Mouse (Mus musculus) urinary bladder, postnatal 36 days (tissue): ENCODE data around the gene Sh3gl2.

Experiments
- DNase-seq, 2 experiments: peaks; one replicate each; pipeline ENCODE4 v3.0.0; 2022; ENCODE audit warnings: low spot score in 2 of 2, mixed read lengths in 1 of 2

Gene Sh3gl2

DNA sequence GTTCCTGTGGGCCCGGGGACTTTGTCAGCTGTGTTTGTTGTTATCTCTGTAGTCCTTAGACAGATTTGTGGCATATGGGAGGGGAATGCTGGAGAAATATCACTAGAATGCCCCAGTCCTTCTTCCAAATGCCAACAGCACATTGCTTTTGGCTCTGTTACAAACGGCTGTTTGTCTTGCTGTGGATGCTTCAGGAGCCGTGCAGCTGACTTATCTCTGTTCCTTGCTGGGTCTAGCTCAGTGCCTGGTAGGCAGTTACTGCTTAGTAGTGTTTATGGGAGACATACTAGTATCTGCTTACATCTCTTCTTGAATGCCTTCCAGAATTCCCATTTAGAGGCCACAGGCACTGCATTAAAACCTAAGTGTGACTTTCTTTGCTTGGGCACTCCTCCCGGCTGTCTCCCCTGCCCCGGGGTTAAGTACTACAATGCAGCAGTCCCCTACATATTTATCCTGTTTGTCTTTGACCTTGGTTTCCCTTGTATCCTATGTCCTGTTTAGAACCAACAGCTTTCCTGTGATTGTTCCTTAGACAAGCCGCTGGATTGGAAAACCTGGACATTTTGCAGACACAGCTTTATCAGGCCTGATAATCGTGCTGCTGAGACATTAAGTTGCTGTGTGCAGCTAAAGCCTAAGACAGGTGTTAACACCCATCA, 101.1 kb downstream of the Sh3gl2 start:
- no peak for DNase-seq

DNA sequence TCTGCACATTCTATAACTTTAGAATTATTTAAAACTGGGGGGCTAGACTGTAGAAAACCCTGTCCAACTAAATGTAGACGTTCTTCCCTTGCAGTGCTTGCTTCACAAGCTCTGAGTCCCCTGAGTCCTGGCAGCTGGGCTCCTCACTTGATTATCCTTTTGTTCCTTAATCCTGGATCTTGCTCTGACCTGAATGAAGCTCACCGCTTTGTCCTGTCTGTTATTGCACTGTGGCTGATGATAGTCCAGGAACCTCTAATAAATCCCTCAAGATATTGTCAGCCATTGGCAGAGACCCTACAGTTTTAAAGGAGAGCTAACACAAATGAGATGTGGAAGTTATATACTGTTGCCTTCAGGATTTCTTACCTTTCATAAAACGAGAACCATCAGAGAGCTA, 114.2 kb downstream of the Sh3gl2 start:
- DNase-seq, result no peak

DNA sequence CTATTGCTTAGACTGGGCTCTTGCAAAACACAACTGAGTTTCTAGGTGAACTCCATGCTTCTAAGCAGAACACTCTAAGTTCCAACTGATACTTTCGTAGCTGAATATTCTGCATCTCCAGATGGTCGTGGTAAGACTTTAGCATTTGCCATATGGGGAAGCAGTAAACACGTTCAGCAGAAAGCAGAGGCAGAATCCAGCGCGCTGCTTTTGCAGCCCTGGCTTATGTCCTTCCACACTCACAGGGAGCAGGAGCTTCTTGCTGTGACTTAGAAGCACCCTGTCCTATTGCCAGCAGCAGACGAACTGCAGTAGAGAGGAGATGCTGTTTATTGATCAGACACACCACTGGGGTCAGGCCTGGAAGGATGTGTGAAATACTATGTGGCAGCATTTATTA, 120.5 kb downstream of the Sh3gl2 start:
- DNase-seq, result no peak

DNA sequence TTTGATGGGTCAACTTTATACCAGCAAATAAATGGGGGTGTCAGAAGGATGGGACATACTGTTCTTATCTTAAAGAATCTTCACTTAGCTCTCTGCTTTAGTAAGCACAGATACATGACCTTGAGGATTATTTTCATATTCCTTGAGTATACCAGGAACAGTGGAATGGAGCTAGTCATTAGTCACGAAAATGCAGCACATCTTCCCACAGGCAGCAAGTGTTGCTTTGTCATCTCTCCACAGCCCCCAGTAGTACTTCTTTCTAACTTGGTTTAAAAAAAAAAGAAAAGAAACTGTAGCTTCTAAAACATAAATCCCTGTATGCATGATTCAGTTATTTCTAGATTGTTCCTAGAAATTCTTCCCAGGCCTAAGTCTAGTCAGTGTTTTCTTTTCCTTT, 121.1 kb downstream of the Sh3gl2 start:
- DNase-seq, result no peak

DNA sequence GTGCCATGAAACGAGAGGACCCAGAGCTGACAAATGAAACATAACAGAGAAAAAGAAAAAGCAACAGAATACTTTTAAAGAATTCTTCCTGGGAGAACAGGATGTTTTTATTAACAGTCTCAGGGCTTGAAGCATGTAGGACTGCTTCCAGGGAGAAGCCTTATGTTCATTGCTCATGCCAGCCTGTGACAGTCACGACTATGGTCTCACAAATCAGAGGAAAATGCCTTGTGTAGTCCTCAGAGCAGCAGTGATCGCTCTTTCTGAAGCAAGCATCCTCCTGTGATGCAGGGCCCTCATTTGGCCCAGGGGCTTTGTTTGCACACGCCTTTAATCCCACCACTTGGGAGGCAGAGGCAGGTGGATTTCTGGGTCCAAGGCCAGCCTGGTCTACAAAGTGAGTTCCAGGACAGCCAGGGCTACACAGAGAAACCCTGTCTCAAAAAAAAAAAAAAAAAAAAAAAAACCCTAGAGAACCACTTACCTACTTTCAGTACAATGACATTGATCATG, 129.8 kb downstream of the Sh3gl2 start:
- no peak for DNase-seq

DNA sequence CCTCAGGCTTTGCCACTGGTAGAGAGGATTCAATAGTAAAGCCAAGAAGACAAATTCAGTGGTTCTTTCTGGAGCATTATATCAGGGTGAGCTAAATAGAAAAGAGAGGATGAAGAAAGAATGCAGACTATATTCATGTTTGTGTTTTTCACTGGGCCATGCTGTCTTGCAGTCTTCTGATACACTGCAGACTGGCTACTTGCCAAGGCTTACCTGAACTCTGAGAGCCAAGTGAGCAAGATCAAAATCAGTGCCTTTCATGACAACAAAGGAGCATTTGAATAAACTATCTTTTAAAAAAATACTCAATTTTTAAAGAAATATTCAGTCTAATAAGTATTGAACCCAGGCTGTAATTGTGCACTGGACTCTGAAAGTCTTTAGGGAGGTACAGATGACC, 131.4 kb downstream of the Sh3gl2 start:
- no peak for DNase-seq

DNA sequence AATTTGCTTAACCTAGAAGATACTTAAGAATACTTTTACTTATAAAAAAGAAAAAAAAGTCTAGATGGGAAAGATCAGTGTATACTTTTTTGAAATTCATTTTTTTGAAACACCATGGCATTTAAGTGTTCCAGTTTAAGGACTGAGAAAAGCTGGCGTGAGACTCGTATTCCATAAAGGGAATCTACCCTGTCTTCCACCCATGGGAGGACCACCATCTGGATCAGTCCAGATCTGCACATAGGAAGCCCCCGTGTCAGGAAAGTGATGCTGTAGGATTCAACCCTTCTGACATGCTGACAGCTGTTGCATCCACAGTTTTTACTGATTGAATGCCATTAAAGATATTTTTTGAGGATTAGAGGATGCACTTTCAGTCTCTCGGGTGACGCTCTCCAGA, 134.2 kb downstream of the Sh3gl2 start:
- no peak for DNase-seq

DNA sequence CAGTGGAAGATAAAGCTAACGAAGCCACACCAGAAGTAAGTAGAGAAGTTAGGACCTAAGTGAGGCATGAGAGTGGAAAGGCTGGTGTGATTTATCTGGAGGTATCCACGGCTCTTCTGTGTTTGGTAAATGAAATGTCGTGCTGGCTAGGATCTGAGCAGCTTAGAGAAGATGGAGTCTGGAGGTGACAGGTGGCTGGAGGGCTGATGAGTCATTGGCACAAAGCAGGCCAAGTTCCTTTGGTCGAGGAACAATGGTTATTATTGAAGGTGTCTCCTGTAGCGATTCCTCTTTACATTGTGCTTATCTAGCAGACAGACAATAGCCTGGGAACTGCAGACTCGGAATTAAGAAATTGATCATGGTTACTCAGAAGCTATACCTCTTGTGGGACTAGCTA, 135.8 kb downstream of the Sh3gl2 start:
- no peak for DNase-seq

DNA sequence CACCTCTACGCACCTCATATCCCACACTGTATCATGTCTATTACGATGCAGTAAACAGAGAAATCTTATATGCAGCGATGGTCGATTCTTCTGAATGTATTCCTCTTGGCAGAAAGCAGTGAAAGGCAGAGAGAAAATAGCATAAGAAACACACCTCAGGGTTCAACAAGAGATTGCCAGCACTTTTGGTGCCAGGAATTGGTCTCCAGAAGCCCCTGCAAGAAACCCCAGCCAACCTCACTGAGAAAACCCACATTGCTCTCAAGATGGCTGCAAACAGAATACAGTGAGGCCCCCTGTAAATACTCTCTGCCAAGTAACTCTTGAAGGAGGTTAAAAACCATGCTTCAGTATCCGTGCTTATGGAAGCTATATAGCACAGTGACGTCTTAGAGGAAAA, 141.0 kb downstream of the Sh3gl2 start:
- no peak for DNase-seq

DNA sequence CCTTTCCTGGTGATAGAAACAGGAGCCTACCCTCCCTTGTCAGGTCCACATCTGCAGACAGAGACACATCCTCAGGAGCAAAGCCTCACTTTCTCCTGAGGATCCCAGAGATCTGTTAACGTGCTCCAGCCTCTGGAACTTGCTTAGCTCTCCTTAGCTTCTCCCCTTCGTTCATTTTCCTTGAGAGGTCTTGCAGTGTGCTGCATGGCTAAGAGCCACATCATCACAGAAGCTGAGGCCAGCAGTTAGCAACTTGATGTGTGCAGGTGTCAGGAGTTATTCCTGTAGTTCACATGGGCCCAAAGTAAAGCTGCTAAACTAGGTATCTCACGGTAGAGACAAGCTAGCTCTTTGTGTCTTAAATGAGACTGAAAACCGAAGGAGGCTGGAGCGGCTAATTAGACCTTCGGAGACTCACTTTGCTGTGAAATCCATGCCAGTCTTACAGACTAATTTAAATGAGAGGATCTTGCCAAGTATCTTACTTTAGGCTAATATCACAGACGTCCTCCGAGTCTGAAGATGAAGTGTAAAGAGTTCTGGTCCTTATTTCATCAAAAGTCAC, 143.2 kb downstream of the Sh3gl2 start:
- no peak for DNase-seq

DNA sequence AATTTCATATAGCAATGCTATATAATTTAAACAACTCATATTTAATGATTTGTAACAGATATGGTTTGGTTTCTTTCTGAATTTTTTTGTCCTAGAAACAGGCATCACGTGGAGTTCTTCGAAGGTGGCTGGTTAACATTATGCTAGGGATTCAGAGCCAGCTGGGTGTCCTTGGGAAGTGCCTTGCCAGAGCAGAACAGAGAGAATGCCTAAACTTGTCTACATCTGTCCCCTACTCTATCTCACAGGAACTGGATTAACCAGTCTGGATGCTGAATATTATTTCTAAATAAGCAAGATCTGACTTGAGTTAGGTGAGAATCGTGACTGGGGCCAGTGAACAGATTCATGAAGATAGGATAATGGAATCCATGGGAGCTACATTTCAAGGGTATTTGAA, 157.7 kb downstream of the Sh3gl2 start:
- DNase-seq, result no peak

DNA sequence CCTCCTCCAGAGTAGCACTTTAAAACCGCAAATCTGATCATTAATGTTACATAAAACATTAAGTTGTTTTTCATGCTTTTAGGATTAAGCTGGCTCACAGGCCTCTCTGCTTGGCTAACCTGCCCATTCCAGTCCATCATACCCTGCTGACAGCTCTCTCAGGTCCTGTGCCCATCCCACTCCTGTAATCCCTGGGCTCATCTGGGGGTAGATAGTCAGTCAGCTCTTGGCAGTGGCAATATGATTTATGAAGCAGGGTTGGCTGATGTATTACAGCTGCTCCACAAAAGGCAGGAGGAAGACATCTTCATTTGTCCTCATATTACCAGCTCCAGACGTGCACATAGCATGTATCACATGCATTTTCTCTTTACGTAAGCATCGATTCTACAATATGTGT, 158.3 kb downstream of the Sh3gl2 start:
- no peak for DNase-seq

DNA sequence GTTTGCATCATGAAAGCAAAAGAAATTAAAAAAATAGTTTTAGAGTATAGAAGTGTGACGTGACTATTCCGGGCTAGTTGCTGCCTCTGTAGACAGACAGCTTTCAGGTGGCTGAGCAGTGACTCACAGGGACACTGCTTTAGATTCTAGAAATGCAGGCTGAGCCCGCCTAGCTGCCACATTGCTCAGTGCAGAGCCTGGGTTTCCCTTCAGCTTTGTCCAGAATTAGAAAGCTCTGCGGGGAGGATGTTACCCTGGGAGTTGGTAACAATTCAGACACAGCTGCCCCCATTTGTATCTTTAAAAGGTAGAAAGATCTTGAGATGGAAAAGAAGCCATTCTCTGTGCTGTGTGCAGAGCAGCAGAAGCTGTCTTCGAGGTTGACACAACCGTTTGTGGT, 166.1 kb downstream of the Sh3gl2 start:
- no peak for DNase-seq

DNA sequence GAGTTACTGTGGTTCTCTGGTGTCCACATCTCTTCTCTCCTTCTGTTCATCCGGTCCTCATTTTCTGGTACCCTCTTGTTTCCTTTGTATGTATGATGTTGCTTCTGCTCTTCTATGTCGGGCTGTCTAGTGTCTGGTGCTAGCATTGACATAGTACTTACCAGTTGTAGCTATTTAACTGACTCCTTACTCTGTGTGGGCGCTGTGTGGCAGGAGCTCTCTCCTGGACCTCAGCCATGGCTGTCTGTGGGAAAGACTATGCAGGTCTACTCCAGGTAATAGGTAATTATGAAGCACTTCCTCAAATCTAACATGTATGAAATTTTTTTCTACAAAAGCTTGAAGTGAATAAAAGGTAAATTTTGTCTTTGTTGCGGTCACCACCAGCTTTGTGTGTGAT, 169.9 kb downstream of the Sh3gl2 start:
- no peak for DNase-seq

DNA sequence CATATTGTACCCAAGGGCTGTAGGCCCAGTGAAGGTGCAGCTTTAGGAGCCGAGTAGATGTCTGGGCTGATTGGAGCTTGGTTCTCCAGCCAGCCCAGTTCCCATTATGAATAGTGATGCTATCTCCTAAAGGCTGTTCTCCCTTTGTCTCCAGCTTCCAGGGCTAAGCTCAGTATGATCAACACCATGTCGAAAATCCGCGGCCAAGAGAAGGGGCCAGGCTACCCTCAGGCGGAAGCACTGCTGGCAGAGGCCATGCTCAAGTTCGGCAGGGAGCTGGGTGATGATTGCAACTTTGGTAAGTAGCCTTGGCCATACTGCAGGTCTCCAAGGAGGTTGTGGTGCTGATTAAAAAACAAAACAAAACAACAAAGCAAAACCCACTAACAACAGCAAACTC, 171.3 kb downstream of the Sh3gl2 start:
- no peak for DNase-seq

DNA sequence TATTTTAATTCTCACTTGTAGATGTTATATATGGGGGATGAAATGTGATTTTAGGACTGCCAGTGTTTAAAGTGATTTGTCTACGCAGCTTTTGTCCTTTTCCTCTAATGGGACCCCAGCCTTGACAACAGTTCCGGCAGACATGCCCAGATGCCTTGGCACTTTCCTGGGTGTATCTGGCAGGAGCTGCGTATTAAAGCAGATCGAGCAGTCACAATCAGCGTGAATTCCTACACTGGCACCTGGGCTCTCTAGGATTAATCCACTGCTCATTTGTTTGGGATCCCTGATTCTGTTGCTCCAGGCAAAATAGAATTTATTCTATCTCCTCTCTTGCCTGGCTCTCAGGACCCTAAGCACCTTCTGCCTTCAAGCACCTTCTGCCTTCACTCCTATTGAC, 171.7 kb downstream of the Sh3gl2 start:
- no peak for DNase-seq

DNA sequence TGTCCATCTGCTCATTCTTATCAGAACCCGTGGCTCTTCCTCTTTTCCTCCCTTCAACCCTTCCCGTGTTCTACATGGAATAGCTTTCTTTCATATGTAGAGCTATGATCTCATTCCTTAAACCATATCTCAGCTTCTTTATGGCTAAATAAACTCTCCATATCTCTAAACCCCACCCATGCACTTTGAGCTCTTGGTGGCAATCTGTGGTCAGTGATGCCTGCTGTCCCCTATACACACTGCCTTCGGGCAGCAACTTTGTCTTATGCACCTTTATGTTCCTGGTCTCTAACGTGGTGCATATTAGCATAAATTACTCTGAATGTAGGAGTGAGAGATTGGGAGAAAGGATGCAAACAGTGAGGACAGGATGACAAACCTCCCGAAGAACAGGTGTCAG, 180.3 kb downstream of the Sh3gl2 start:
- no peak for DNase-seq

DNA sequence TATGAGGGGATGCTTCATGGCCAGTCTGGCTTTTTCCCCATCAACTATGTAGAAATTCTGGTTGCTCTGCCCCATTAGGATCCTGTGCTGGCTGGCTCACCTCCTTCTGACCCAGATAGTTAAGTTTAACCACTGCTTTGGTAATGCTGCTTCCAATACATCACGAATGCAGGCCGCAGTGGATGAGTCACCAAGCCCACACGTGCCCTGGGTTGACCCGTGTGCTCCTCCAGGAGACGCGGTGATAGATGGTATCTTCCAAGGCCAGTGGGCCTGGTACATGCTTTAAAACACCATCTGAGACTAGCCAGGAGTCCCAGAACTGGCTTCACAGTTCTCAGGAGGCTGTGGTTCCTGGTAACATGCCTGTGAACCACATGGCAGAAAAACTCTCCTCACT, 182.8 kb downstream of the Sh3gl2 start:
- peak in 1 of 2 experiments; percentile 43 for DNase-seq

DNA sequence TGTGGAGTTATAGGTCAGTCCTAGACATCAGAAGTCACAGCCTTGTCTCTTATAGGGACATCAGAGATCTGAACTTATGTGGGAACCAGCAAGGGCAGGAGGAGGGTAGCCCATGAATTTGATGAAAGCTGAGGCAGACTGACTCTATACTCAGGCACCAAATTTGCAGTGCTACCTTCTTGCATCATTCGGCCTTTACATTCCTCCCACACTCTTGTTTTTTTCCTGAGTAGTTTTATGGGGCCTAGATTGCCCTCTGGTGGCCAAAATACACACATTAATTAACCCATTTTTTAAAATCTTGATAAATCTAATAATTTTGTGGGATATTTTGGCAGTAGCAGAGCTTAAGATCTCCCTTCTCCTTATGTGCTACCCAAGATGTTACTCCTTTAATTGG, 186.9 kb downstream of the Sh3gl2 start:
- DNase-seq, result no peak

DNA sequence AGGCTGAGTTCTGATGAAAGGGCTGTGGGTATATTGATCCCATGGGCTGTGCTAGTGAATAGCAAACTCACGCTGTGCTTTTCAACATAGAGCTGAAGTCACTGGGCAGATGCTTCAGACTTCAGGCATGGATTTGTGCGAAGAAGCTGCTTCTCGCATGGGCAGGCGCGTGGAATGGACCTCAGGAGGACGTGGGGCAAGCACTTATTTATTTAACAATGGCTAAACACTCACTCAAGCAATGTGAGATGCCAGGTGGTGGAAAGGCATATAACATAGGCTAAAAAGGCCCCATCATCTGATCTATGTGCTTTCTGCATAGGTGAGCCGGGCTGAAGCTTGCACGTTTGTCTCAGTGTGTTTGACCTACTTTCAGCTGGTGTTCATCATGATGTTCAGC, 193.8 kb downstream of the Sh3gl2 start:
- DNase-seq, result no peak

DNA sequence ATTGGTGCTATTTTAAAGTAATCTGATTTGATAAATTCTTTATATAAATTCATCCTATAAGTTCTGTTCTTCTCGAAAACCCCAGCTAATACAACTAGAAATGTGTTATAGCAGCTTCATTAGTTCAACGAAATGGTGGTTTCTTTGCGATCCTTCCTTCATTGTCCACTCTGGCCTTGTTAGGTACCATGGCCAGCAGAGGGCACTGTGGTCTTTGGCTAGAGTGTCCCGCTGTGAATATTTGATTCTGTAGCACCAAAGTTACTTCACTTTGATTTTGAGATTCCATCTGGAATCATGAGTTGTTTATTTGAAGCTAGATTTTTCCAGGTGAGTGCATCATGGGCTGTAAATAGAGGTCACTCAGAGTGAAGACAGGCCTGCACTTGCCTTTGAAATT, 197.9 kb downstream of the Sh3gl2 start:
- peak; percentile 70 to 73 for DNase-seq

DNA sequence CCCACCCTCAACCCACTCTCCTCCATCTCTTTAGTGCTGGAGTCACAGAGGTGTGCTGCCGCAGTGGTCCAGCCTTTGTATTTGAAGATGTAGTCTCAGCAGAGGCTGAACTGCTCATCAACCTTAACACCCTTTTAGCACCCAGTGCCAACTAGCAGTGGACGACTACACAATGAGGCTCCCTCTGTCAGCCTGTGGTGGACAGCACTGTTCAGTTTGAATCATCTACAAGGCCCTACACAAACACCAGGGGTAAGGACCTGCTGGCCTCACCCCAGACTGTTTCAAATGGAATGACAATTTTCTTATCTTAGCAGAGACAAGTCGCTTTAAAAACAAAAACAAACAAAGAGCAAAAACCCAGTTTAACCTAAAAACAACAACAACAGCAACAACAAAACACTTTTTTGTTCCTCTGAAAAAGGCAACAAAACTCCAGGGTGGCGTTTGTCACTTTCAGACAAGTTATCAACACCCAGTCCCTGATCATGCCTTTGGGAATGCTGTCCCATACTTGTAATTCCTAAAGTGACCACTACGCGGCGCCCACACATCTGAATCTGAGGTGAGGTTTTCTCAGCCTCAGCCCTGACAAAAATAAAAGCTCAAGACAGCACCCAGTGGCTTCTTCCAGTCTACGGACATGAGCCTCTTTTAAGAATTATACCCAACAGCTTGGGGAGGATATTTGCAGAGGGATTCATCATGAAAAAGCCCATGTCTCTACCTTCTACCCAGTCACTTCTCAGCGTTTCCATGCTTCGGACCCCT, 199.7 kb downstream of the Sh3gl2 start:
- peak; percentile 41 to 57 for DNase-seq

DNA sequence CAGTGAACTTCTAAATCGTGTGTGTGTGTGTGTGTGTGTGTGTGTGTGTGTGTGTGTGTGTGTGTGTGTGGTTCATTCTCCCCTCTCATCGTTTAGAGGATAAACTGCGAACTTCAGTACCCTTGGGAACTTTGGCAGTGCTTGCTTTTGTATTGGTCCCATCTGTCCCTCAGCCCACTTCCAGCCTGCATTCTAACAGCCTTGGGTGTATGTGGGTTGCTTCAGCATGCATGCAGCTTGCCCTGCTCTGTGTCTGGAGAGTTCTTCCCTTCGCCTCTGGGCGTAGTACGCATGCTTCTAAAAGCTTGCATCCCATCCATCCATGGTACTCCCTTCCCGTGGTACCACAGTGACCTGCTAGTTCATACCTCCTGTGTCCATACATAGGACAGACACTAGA, 200.3 kb downstream of the Sh3gl2 start:
- no peak for DNase-seq
